Mouse (Mus musculus): ENCODE results near the gene Etnk2. TPM values are rescaled to one million over a fixed set of nuclear protein-coding genes. Genes with fewer than 3 reads are reported as not detected.

The Etnk2 gene
- polyA plus RNA-seq, 1 experiment from 2014 or later = 1.3 TPM

GRCm38 (mm10) chr1:133408321-133408720 lies 44.9 kb downstream of the Etnk2 start:
- peak overlapping the region; percentile 10; the same call in 1 of the 2 replicates for H3K27ac ChIP-seq

GRCm38 (mm10) chr1:133408880-133409516 lies 45.6 kb downstream of the Etnk2 start:
- no peak overlapping the region for H3K9ac ChIP-seq

More at GRCm38 (mm10) chr1:133408321-133408720, 44.9 kb downstream of the Etnk2 start:
- Histone ChIP-seq H3K4me1 (replicated peaks) (peaks cover 8% of the 10 kb centered on the region), H3K4me2 (no peak overlapping the region), H3K9me3 (replicated peaks) (no peaks in the 10 kb centered on the region), H3K27me3 (no peaks in the 10 kb centered on the region), H3K4me3 (no peak overlapping the region), H3K9ac (no peak overlapping the region), H3K36me3 (no peaks in the 10 kb centered on the region)
- no peak for ATAC-seq (replicated peaks; ENCODE audit: insufficient number of reproducible peaks, insufficient read depth, low FRiP score, low read depth)
- 69% methylated on average over 9 of the region's 9 CpGs for WGBS

GRCm38 (mm10) chr1:133409786-133410185 lies 46.4 kb downstream of the Etnk2 start:
- no peak overlapping the region for H3K4me3 ChIP-seq
- no peak for ATAC-seq (replicated peaks; ENCODE audit: insufficient number of reproducible peaks, insufficient read depth, low FRiP score, low read depth)
- no peaks in the 10 kb centered on the region for H3K27me3 ChIP-seq
- no peaks in the 10 kb centered on the region for H3K36me3 ChIP-seq
- 82% methylated on average over 9 of the region's 9 CpGs for WGBS
- peaks cover 15% of the 10 kb centered on the region for H3K4me1 ChIP-seq (replicated peaks)
- no peak overlapping the region for H3K27ac ChIP-seq
- H3K9me3 ChIP-seq (replicated peaks) = no peaks in the 10 kb centered on the region
- H3K9ac ChIP-seq = no peak overlapping the region
- H3K4me2 ChIP-seq = no peak overlapping the region

More at GRCm38 (mm10) chr1:133408880-133409516, 45.6 kb downstream of the Etnk2 start:
- no peaks in the 10 kb centered on the region for H3K36me3 ChIP-seq
- H3K4me3 ChIP-seq = no peak overlapping the region
- WGBS = 40% methylated on average over 6 of the region's 6 CpGs
- no peaks in the 10 kb centered on the region for H3K27me3 ChIP-seq
- peaks cover 13% of the 10 kb centered on the region for H3K4me1 ChIP-seq (replicated peaks)
- no peak overlapping the region for H3K27ac ChIP-seq
- no peak overlapping the region for H3K4me2 ChIP-seq
- no peaks in the 10 kb centered on the region for H3K9me3 ChIP-seq (replicated peaks)
- ATAC-seq (replicated peaks; ENCODE audit: insufficient number of reproducible peaks, insufficient read depth, low FRiP score, low read depth) = no peak

- Histone ChIP-seq H3K9ac (no peak overlapping the region), H3K36me3 (no peaks in the 10 kb centered on the region), H3K27me3 (no peaks in the 10 kb centered on the region), H3K9me3 (replicated peaks) (no peaks in the 10 kb centered on the region), H3K4me3 (no peak overlapping the region), H3K27ac (no peak overlapping the region), H3K4me2 (no peak overlapping the region), H3K4me1 (replicated peaks) (peaks cover 24% of the 10 kb centered on the region)
- 87% methylated on average over 8 of the region's 8 CpGs for WGBS
- ATAC-seq (replicated peaks; ENCODE audit: insufficient number of reproducible peaks, insufficient read depth, low FRiP score, low read depth) = no peak
These were observed 48.3 kb downstream of the Etnk2 start for GRCm38 (mm10) chr1:133411506-133412147.

- WGBS = 70% methylated on average over 9 of the region's 9 CpGs
- Histone ChIP-seq H3K27ac (no peak overlapping the region), H3K9me3 (replicated peaks) (no peaks in the 10 kb centered on the region), H3K4me1 (replicated peaks) (peaks cover 34% of the 10 kb centered on the region), H3K4me3 (no peak overlapping the region), H3K9ac (no peak overlapping the region), H3K27me3 (no peaks in the 10 kb centered on the region), H3K36me3 (no peaks in the 10 kb centered on the region), H3K4me2 (no peak overlapping the region)
- ATAC-seq (replicated peaks; ENCODE audit: insufficient number of reproducible peaks, insufficient read depth, low FRiP score, low read depth) = no peak
These were observed 49.6 kb downstream of the Etnk2 start for GRCm38 (mm10) chr1:133412941-133413340.

GRCm38 (mm10) chr1:133415086-133415485 lies 51.7 kb downstream of the Etnk2 start:
- Histone ChIP-seq H3K4me1 (replicated peaks) (peaks cover 43% of the 10 kb centered on the region), H3K36me3 (no peaks in the 10 kb centered on the region), H3K9me3 (replicated peaks) (no peaks in the 10 kb centered on the region), H3K4me2 (no peak overlapping the region), H3K9ac (no peak overlapping the region), H3K27me3 (no peaks in the 10 kb centered on the region), H3K4me3 (no peak overlapping the region), H3K27ac (no peak overlapping the region)
- no peak for ATAC-seq (replicated peaks; ENCODE audit: insufficient number of reproducible peaks, insufficient read depth, low FRiP score, low read depth)
- 78% methylated on average over 7 of the region's 7 CpGs for WGBS

GRCm38 (mm10) chr1:133415505-133415904 lies 52.1 kb downstream of the Etnk2 start:
- H3K9ac ChIP-seq = no peak overlapping the region
- no peak overlapping the region for H3K27ac ChIP-seq
- no peaks in the 10 kb centered on the region for H3K27me3 ChIP-seq
- peaks cover 44% of the 10 kb centered on the region for H3K4me1 ChIP-seq (replicated peaks)
- no peak overlapping the region for H3K4me2 ChIP-seq
- H3K4me3 ChIP-seq = no peak overlapping the region
- 74% methylated on average over 6 of the region's 6 CpGs for WGBS
- ATAC-seq (replicated peaks; ENCODE audit: insufficient number of reproducible peaks, insufficient read depth, low FRiP score, low read depth) = no peak
- H3K9me3 ChIP-seq (replicated peaks) = no peaks in the 10 kb centered on the region
- H3K36me3 ChIP-seq = no peaks in the 10 kb centered on the region

GRCm38 (mm10) chr1:133416472-133416871 lies 53.1 kb downstream of the Etnk2 start:
- Histone ChIP-seq H3K9ac (no peak overlapping the region), H3K4me3 (no peak overlapping the region), H3K27ac (no peak overlapping the region), H3K36me3 (no peaks in the 10 kb centered on the region), H3K4me2 (no peak overlapping the region), H3K9me3 (replicated peaks) (no peaks in the 10 kb centered on the region), H3K4me1 (replicated peaks) (peaks cover 51% of the 10 kb centered on the region), H3K27me3 (no peaks in the 10 kb centered on the region)
- no peak for ATAC-seq (replicated peaks; ENCODE audit: insufficient number of reproducible peaks, insufficient read depth, low FRiP score, low read depth)
- 85% methylated on average over 7 of the region's 7 CpGs for WGBS

- no peaks in the 10 kb centered on the region for H3K36me3 ChIP-seq
- peak overlapping the region; percentile 85; the same call in 1 of the 2 replicates for H3K4me2 ChIP-seq
- H3K9ac ChIP-seq = no peak overlapping the region
- peaks cover 55% of the 10 kb centered on the region for H3K4me1 ChIP-seq (replicated peaks)
- no peak overlapping the region for H3K27ac ChIP-seq
- H3K4me3 ChIP-seq = no peak overlapping the region
- no peak for ATAC-seq (replicated peaks; ENCODE audit: insufficient number of reproducible peaks, insufficient read depth, low FRiP score, low read depth)
- no peaks in the 10 kb centered on the region for H3K9me3 ChIP-seq (replicated peaks)
- 80% methylated on average over 3 of the region's 3 CpGs for WGBS
- peaks cover 4% of the 10 kb centered on the region; the same call in 1 of the 2 replicates for H3K27me3 ChIP-seq
These were observed 53.7 kb downstream of the Etnk2 start for GRCm38 (mm10) chr1:133417113-133417512.

- Histone ChIP-seq H3K27ac (no peak overlapping the region), H3K9me3 (replicated peaks) (no peaks in the 10 kb centered on the region), H3K9ac (peak overlapping the region; percentile 47; the same call in 1 of the 2 replicates), H3K36me3 (no peaks in the 10 kb centered on the region), H3K4me2 (peak overlapping the region; percentile 85), H3K27me3 (peaks cover 4% of the 10 kb centered on the region; the same call in 1 of the 2 replicates), H3K4me3 (peak overlapping the region; percentile 51), H3K4me1 (replicated peaks) (peaks cover 59% of the 10 kb centered on the region)
- 50% methylated on average over 1 of the region's 1 CpGs for WGBS
- ATAC-seq (replicated peaks; ENCODE audit: insufficient number of reproducible peaks, insufficient read depth, low FRiP score, low read depth) = no peak
These were observed 54.2 kb downstream of the Etnk2 start for GRCm38 (mm10) chr1:133417539-133417938.

GRCm38 (mm10) chr1:133418164-133418800 lies 54.9 kb downstream of the Etnk2 start:
- Histone ChIP-seq H3K36me3 (no peaks in the 10 kb centered on the region), H3K27ac (peak overlapping the region; percentile 36), H3K27me3 (peaks cover 4% of the 10 kb centered on the region; the same call in 1 of the 2 replicates), H3K4me2 (peak overlapping the region; percentile 85), H3K4me1 (replicated peaks) (peaks cover 63% of the 10 kb centered on the region), H3K9me3 (replicated peaks) (no peaks in the 10 kb centered on the region), H3K4me3 (peak overlapping the region; percentile 51), H3K9ac (peak overlapping the region; percentile 47)
- peak; percentile 42; the same call in 1 of the 2 replicates for ATAC-seq (replicated peaks; ENCODE audit: insufficient number of reproducible peaks, insufficient read depth, low FRiP score, low read depth)
- whole genome bisulfite sequencing = 9% methylated on average over 28 of the region's 28 CpGs

Data from heart, embryonic 15.5 days (tissue).